Mouse (Mus musculus): ENCODE measurements around the gene Mrpl11. TPM values are rescaled to one million over a fixed set of nuclear protein-coding genes. Genes with fewer than 3 reads are reported as not detected.
"Not testable (repeated sequence)": the region's sequence is repeated elsewhere in the genome, so short reads cannot be mapped to it uniquely, and the experiment has no call there.

Mrpl11 gene
- total RNA-seq (2017): 11.2 and 14.5 TPM in 2 replicates

DNA sequence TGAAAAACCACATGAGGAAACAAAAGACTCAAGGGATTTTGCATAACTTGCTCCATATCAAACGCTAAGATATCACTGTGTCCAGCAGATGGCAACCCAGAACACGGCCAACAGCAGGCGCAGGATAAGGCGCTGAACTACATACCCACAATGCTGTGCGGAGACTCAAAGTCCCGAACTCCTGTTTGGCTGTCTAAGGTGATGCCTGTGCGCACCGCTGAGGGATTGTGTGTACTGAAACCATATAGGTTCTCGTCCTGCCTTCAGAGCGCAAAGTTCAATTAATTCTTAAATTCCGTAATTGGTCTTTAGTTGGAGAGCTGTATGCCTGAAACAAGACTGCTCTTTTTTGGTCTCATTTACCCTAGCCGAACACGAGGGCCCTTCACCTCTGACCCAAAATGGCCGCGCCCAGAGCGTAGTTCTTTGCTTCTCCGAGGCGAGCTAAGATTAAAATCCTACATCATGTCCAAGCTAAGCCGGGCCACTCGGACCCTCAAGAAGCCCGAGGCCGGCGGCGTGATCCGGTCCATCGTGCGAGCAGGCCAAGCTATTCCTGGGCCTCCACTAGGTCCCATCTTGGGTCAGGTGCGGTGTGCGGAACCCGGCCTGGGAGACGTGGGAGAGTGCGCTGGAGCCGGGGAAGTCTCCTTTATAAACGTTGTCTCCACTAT is at the start of gene Mrpl11:
Gene Mrpl11, plus strand, starts transcription at position 220 of the 674 bp plus-strand sequence.
- peak; percentile 98 for ATAC-seq (ENCODE audit: extremely low read depth, insufficient number of reproducible peaks, low FRiP score, poor library complexity, severe bottlenecking)

DNA sequence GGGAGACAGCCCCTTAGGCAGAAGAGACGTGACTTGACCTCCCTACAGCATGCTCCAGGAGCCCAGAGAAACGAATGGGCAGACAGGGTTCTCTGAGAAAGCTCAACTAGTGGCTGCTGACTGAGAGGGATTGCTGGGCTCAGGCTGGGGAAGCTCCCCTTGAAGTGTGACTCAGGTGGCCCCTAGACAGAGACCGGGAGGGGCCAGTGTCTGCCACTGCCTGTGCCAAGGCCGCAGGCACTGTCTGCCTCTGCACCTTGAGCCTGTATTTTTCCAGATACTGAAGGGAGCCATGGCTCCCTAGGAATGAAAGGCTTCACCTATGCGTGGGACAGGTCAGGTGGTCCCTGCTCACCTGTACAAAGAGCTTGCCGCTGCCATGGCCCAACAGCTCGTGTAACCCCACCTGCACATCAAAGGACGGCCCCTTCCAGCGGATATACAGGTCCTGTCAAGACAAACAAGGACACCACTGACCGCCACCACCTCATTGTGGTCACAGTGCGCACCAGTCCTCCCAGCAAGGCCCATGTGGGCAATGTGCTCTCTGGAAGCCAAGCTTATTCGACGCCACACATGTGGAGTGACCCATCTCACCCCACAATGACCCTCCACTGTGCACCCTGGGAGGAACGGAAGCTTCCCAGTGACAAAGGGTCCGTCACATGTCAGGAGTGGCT is 45.9 kb upstream of the Mrpl11 start:
- no peak for ATAC-seq (ENCODE audit: extremely low read depth, insufficient number of reproducible peaks, low FRiP score, poor library complexity, severe bottlenecking)

DNA sequence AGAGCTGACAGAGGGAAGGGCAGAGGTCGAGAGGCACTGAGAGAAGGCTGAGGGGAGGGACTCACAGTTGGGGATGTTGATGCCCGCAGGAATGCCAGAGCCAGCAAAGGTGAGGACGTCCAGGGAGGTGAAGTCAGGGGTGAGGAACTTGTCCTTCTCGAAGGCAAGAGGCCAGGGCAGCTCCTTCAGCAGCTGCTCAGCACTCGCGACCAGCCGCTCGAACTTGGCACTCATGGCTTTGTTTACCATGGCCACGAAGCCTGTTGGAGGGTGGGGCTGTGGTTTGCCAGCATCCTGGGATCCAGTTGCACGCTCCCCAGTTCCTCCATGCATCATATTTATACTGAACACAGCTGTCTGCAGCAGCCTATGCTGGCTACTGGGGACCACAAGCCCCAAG is 45.1 kb upstream of the Mrpl11 start:
- no peak for ATAC-seq (ENCODE audit: extremely low read depth, insufficient number of reproducible peaks, low FRiP score, poor library complexity, severe bottlenecking)

DNA sequence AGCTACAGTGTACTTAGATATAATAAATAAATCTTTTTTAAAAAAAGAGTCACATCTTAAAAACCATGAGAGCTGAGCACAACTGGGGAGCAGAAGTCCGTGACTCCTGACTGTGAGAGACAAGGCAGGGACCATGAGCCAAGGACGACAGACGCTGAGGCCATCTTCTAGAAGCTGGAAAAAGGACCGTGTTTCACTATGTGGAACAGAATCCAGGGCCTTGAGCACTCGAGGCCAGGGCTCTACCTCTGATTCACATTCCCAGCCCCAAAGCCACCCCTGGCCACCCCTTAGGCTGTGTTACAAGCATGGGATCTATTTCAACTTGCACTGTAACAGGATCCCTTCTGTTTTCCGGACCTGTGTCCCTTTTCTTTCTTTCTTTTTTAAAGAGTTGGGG is 42.3 kb upstream of the Mrpl11 start:
- ATAC-seq (ENCODE audit: extremely low read depth, insufficient number of reproducible peaks, low FRiP score, poor library complexity, severe bottlenecking): no peak

DNA sequence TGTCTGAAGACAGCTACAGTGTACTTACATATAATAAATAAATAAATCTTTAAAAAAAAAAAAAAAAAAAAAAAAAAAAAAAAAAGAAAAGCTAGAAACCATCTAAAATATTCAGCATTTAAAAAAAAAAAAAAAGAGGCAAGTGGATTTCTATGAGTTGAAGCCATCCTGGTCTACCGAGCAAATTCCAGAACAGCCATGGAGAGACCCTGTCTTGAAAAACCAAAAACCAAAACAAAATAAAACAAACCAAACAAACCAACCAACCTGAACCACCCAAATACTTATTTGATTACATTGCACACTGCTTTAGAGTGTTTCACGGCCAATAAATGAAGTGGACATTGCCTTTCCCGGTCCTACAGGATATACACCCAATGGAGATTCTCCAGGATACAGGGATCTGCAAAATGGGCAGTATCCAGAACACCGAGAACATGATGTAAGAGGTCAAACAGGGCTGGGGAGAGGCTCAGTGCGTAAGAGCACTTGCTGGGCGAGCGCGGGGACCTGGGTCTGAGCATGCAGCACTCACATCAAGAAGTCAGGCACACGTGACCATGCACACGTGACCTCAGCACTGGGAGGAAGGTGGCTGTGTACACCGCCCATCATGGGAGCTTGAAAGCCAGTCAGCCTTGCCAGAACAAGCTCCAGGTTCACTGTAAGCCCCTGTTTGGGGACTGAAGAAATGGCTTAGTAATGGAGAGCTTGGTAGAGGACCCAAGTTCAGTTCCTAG is 36.7 kb upstream of the Mrpl11 start:
- ATAC-seq (ENCODE audit: extremely low read depth, insufficient number of reproducible peaks, low FRiP score, poor library complexity, severe bottlenecking): no peak

DNA sequence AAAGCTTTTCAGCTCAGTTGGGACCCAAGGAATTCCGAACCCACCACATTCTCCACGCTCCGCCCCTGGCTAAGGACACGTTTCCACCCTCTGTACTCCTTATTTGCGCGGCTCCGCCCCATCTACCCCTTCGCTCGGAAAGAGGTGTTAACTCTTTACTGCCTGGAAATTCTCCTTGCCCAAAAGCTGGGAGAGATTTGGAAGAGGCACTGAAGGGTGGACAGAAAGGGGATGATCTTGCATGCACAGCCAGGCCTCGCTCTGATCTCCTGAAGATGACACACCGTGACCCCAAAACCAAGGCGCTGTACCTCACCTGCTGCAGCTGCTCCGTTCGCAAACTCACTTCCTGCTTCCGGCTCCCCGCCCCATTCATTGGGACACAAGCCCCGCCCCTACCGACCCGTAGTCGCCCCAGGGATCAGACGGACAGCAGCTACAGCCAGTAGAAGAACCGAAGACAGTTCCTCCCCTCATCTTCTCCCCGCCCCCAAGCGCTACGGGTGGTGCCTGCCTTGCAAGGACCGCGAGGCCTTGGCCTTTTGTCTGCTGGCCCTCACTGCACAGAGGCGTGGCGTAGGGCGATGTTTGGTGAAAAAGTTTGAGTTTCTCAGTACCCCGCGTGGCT is 33.9 kb upstream of the Mrpl11 start, which contains the start of gene Dpp3:
Gene Dpp3, minus strand, starts transcription at position 384 of the 628 bp plus-strand sequence.
- peak; percentile 97 for ATAC-seq (ENCODE audit: extremely low read depth, insufficient number of reproducible peaks, low FRiP score, poor library complexity, severe bottlenecking)

DNA sequence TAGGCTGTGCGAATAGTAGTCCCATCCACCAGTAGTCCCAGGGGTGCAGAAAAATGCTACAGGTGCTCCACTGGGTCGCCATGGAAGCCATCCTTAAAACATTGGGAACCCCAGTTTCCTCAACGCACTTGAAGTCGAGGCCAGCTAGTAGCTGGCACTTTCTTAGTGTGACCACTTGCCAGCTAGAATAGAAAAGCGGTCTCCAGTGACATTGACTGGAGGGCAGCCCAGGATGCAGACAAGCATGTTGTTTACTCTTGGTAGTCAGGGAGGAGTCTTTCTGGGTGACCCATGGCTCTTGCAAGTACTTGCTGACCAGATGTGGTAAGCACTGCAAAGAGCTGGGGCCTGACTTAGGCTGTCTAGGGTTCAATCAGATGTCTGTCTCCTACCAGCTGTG is 33.2 kb upstream of the Mrpl11 start:
- ATAC-seq (ENCODE audit: extremely low read depth, insufficient number of reproducible peaks, low FRiP score, poor library complexity, severe bottlenecking): no peak

DNA sequence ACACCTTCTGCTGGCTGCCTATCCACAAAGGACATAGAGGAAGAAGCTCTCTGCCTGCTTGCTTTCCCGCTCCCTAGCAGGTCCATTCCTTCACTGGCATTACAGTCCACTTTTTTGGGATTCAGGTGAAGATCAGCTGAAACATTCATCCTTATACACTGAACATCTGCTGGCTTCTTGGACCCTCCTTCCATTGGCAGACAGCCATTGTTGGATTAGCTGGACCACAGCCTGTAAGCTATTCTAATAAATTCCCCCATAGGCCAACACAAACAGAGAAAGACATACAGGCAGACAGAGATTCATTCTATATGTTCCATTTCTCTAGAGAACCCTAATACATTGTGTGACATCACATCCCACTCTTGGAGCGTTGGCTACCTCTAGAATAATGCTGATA is 25.1 kb upstream of the Mrpl11 start:
- ATAC-seq (ENCODE audit: extremely low read depth, insufficient number of reproducible peaks, low FRiP score, poor library complexity, severe bottlenecking): no peak

DNA sequence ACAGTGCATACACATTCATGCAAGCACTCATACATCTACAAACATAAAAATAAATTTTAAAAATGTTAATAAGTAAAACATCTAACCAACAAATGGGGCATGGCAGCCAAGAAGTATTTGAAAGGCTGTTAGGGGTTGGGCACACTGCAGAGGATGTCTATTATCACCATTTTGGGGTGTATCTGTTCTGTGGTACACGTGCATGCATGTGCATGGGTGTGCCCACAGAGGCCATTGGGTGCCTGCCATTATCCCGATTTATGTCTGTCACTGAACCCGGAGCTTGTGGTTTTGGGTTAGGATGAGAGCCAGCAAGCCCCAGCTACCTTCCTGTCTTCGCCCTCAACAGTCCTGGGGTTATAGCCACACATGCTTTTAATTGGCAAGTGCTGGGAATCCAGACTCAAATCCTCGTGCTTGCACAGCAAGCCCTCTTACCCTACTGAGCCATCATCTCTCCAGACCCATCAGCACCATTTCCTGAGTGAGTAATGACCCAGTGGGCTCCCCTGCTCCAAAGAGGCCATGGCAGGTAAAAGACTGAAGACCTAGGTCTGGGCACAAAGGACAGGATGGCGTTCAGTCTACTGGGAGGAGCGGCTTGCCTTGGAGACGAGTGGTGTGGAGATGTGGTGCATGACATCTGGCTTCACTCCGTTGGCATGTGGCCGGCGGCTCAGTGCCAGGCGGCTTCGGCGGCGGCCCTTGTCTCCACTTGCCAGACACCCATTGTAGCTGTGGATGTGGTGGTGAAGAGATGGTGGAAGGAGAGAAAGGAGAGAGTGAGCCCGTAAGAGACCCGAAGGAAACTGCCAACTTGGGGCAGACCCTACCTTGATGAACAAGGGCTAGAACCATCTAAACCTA is 24.3 kb upstream of the Mrpl11 start:
- ATAC-seq (ENCODE audit: extremely low read depth, insufficient number of reproducible peaks, low FRiP score, poor library complexity, severe bottlenecking): no peak

DNA sequence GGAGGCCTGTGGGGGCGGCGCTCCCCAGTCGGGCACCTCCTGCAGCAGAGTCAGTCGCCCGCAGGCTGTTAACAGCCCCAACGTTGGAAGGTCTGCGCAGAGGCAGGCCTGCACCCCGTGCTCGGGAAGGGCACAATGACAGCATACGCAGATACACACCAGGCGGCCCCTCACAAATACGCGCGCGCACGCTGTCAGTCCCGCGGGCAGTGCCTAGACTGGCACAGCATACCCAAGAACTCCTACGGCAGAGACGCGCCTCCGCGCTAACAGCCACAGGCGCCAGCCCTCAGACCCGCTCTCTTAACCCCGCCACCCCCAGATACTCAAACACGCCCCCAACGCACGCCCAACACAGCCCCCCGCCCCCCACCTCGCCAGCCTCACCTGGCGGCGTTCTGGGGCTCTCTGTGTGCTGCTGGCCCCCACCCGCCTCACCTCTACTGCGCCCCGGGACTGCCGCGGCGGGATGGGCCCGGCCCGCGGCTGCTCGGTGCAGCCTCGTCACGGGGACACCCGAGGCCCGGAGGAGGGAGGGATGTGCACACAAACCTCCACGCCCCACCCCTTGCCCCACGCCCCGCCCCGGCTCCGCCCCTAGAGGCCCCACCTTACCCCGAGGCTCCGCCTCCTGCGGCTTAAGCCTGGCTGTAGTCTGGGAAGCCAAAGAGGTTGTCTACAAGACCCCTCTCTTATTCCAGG is 19.2 kb upstream of the Mrpl11 start, which contains the start of gene Peli3:
Gene Peli3, minus strand, starts transcription at position 577 of the 702 bp plus-strand sequence.
- ATAC-seq (ENCODE audit: extremely low read depth, insufficient number of reproducible peaks, low FRiP score, poor library complexity, severe bottlenecking): peak; percentile 72

DNA sequence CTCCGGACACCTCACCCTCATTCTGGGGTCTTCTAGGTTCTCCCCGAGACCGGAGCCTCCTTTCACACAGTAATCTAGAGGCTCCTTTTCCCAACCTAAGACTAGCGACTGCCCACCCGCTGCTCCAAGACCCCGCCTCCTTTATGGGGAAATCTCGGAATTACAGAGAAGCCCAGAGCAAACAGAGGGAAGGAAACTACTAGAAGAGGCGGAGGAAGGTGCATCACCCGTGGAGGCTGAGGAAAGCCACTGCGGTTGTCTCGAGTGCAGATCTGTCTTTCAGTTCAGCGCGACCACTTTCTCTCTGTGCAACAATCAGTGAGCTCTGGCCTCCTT is 18.7 kb upstream of the Mrpl11 start:
- ATAC-seq (ENCODE audit: extremely low read depth, insufficient number of reproducible peaks, low FRiP score, poor library complexity, severe bottlenecking): no peak

DNA sequence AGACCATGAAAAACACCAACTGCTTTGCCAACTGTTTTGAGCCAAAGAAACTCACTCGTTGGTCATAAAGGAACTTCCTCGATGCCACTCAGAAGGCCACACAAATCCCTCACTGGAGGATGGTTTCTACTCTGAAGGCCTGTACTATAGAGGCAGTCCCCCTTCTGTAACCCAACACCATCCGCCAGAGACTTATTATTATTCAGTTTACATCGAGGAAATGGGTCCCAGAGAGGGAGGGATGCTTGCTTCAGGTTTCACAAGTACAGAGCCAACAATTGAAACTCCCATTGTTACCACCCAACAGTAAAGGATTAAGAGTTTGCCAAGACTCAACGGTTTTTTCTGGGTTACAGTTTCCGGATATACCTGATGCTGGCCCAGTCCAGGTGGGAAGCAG is 16.4 kb upstream of the Mrpl11 start:
- ATAC-seq (ENCODE audit: extremely low read depth, insufficient number of reproducible peaks, low FRiP score, poor library complexity, severe bottlenecking): no peak

DNA sequence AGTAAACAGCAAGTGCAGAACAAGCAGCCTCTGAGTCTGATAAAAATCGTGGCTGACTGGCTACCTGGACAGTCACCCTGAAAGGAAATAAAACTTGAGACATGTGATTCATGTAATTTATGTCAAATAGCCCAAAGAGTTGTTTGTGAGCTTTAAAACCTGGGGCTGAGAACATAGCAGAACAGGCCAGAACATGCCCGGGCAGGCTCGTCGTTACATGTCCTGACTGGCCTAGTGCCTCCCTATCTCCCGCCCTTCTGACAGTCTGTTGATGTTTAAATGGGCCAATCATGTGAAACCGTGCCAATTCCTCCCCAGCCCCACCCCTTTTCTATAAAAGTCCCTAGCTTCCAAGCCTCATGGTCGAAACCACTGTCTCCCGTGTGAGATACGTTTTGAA is 13.3 kb upstream of the Mrpl11 start:
- ATAC-seq (ENCODE audit: extremely low read depth, insufficient number of reproducible peaks, low FRiP score, poor library complexity, severe bottlenecking): not testable (repeated sequence)

DNA sequence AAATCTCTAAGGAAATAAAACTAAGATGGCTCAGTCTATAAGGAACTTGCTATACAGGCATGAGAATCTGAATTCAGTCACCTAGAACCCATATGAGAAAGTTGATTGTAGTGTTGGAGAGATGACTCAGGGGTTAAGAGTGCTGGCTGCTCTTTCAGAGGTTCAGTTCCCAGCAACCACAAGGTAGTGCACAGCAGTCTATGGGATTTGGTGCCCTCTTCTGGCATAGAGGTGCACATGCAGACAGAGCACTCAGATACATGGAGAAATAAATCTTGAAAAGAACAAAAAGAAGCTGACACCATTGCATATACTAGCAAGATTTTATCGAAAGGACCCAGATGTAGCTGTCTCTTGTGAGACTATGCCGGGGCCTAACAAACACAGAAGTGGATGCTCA is 6.3 kb downstream of the Mrpl11 start:
- 0 out of 2 replicates have a peak, but pooled peaks have one; percentile 61 for ATAC-seq (ENCODE audit: extremely low read depth, insufficient number of reproducible peaks, low FRiP score, poor library complexity, severe bottlenecking)

DNA sequence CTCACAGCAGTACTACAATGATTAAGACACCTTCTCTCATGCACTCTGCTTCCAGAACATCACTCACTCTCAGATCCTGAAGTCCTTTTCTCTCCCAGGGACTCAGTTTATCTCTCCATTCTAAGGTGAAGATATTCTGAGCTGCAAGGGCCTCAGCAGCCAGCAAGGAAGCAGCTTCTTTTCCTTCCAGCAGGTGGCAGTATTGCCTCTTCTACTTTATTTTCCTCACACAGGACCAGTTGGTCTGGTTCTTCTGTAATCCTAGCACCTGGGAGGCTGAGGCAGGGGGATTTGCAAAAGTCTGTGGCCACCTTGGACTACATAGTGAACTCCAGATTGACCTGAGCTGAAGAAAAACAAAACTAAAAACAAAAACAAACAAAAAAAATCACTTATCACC is 19.8 kb downstream of the Mrpl11 start:
- peak; percentile 31; the same call in 1 of the 2 replicates for ATAC-seq (ENCODE audit: extremely low read depth, insufficient number of reproducible peaks, low FRiP score, poor library complexity, severe bottlenecking)

DNA sequence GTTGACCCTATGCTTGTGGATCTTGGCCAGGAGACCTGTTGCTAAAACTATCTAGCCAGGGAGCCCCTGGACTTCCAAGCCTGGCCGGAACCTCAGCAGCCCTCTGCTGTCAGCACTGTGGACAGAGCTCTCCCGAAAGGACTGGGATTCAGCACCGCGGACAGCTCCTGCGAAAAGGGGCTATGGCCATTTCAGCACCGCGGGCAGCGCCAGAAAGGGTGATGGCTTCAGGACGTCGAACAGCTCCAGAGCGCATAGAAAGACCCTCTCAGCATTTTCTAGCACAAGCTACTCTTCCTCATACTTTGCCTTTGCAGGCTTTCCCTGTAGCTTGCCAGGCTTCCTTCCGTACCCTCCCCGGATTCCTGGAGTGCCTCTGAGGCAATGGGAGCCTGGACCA is 27.1 kb downstream of the Mrpl11 start:
- ATAC-seq (ENCODE audit: extremely low read depth, insufficient number of reproducible peaks, low FRiP score, poor library complexity, severe bottlenecking): no peak

DNA sequence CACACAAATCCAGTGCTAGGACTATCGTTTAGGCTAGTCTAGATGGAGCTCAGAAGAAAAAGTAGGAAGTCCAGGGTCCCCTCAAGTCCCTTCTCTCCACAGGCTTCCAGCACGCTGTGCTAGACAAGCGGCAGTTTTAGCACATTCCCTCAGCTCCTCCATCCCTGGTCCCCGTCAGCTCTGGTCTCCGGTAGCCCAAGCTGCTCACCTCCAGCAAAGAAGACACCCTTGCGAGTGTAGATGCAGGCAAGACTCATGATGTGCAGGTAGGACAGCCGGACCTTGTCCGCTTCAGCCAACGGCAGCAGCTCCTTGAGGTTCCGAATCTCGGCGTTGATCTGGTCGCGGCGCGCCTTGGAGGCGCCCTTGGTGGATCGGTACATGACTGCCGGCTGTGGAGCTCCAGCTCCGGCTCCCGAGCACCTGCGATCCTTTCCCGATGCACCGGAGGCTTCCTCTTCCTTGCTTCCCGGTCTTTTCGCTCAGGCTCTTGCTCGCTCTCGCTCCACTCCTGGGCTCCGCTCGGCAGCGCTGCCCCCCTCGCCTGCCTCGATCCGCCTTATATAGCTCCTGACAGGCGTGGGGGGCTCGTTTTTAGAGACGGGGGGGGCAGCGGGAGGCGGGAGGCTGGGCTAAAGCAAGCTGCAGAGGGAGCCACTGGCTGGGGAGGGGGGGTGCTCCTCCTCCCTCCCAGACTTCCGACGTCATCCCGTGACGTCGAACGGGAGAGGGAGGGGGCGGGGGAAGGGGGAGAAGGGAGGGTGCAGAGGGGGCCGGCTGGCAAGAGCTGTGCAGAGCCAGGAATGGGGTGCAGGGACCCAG is 27.7 kb downstream of the Mrpl11 start:
- ATAC-seq (ENCODE audit: extremely low read depth, insufficient number of reproducible peaks, low FRiP score, poor library complexity, severe bottlenecking): no peak

All from neutrophil, adult 5-6 weeks (primary cell).